Mouse (Mus musculus): Measurements from ENCODE around the gene Ccdc157. TPM values are rescaled to one million over a fixed set of nuclear protein-coding genes. Genes with fewer than 3 reads are reported as not detected.
"Not testable (repeated sequence)": the region's sequence is repeated elsewhere in the genome, so short reads cannot be mapped to it uniquely, and the experiment has no call there.

The Ccdc157 gene
- total RNA-seq, 2 experiments from 2014 or later, result 13.8 to 15.5 TPM

DNA sequence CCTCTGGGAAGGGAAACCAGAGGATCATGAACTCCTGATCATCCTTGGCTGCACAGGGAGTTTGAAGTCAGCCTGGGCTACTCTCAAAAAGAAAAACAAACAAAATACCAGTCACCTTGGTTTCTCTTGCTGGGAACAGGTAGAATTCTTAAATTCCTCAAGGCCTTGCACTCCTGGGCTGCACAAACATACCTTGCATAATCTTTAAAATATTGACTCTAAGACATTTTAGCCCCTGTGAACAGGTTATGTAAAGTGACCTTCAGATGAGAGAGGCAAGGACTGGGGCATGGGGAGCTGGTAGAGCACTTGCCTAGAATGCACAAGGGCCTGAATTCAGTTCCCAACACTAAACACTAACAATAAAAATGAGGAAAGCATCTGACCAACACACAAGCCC is 18.6 kb downstream of the Ccdc157 start:
- DNase-seq (ENCODE audit: extremely low spot score in 1 of 2, low spot score in 2 of 2), result no peak
- intact Hi-C loops (cut with DNase I), result no loop called here

DNA sequence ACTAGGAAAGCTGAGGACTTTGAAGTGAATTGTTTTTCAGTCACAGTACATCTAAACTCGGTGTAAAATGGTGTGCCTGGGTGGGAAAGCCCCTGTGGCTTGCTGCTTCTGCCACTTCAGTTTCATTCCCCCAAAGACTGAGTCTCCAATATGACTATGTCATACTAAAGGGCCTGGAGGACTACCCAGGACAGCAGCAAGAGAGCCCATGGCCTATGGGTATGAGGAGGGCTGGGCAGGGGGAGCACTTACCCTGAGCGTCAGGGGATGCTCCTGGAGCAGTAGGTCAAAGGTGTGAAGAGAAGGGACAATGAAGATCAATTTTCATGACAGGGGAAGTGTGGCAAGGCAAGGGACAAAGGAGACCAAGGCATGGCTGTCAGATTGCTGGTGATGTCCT is 21.1 kb downstream of the Ccdc157 start:
- intact Hi-C loops (cut with DNase I), result loop anchor here (5.0 kb wide), 1 partner anchor 78 kb away; the partner anchor contains the start of gene Castor1

DNA sequence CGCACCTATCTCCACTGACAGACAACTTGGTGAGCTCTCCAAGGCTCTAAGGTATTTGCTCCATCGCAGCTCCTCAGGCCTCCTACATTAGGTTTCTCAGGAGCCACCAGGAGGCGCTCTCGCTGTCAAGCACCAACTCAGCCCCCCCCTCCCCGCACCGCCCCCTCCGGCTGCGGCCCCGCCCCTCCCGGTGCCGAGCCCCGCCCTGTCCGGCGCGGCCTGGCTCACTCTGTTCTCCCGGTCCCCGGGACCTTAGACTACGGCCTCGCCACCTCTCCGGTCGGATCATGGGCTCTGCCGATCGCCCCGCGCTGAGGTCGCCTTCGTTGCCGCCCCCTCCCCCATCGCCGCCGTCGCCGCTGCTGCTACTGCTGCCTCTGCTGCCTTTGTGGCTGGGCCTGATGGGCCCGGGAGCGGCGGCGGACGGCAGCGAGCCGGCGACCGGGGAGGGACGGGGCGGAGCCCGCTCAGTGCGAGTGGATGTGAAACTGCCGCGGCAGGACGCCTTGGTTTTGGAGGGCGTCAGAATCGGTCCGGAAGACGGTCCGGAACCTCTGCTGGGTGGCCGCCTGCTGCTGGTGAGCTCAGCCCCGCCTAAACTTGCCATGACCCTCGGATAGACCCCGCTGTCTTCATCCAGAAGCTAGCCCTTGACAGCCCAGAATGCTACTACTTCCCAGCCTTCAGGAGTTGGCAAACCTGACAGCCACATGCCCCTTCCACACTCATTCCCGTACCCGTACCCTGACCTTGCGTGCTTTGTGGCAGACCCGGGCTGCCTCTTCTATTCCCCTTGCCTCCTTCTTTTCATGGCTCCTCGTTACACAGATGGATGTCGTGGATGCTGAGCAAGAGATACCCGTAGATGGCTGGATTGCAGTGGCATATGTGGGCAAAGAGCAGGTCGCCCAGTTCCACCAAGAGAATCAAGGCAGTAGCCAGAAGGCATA is 24.8 kb downstream of the Ccdc157 start, which contains the start of gene Rnf215:
Rnf215 (plus strand) TSS at position 217 of the 950 bp plus-strand sequence.
- intact Hi-C loops (cut with DNase I), result loop anchor here (2.0 to 5.0 kb wide), 2 partner anchors 26 to 82 kb away; partner anchors contain the start of genes Castor1, Ccdc157 and Sf3a1
- DNase-seq (ENCODE audit: extremely low spot score in 1 of 2, low spot score in 2 of 2), result peak; percentile 83 to 93

More for the DNA sequence above, 21.1 kb downstream of the Ccdc157 start:
- no peak for DNase-seq (ENCODE audit: extremely low spot score in 1 of 2, low spot score in 2 of 2)

DNA sequence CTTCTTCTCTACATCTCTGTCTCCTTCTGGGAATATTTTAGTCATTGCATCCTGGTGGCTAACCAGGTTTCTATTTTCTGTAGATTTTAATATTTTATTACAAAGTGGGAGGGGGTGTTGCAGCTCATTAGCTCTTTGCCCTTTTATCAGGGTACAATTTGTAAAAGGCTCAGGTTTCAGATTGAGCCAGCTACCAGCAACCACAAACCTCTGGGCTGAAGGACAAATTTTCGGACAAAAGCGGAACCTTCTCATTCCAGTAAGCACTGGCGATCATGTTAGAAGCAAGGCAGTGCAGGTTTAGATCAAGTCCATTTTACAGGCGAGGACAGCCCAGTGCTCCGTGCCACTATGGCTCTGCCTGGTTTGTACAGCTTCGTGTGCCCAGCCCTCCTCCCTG is 25.7 kb downstream of the Ccdc157 start:
- intact Hi-C loops (cut with DNase I), result loop anchor here (2.0 kb wide), 1 partner anchor 26 kb away; the partner anchor contains the start of genes Ccdc157 and Sf3a1

DNA sequence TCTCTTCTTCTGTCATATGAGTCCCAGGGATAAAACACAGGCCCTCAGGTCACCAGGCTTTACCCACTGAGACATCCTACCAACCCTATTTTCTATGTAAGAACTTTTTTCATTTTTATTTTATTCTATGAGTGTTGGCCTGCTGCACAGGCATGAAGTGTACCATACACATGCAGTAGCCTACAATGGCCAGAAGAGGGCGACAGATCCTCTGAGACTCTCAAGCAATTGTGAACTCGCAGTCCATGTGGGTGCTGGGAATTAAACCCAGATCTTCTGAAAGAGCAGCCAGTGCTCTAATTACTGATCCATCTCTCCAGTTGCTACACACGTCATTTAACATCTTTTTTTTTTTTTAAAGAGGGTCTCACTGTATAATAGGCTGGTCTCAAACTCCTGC is 26.6 kb downstream of the Ccdc157 start:
- no peak for DNase-seq (ENCODE audit: extremely low spot score in 1 of 2, low spot score in 2 of 2)
- intact Hi-C loops (cut with DNase I), result no loop called here

More for the DNA sequence above, 25.7 kb downstream of the Ccdc157 start:
- DNase-seq (ENCODE audit: extremely low spot score in 1 of 2, low spot score in 2 of 2), result no peak

DNA sequence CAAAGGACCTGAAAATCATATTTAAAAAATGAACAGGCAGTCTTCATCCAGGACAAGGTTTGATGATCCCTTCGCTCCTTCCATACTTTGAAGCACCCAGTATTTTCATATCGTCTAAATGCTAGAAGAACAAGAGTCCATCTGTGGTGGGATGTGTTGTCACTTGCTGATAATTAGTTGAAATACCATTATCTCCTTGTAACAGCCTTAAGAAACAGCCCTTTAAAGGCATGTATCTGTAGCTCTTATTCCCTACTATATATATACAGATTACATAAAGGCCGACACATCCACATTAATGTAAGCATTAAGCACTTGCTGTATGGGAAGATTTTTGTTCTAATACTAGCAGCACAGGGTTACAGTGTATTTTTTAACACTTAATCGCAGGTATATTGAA is 31.6 kb downstream of the Ccdc157 start:
- DNase-seq (ENCODE audit: extremely low spot score in 1 of 2, low spot score in 2 of 2); intact Hi-C loops (cut with DNase I): not testable (repeated sequence)

DNA sequence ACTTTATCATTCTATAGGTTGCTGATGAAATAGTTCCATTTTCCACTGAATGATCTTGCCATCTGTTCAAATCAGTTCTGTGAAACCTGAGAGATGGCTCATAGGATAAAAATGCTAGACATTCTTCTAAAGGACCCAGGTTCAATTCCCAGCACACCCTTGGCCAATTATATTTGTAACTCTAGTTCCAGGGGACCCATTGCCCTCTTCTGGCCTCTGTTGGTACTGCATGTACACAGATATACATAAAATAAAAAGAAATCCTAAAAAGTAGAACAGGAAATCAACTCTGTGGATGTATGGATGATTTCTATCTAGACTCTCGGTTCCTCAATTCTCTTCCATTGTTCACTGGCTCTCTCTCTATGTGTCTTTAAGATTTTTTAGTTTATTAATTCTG is 33.0 kb downstream of the Ccdc157 start:
- intact Hi-C loops (cut with DNase I), result no loop called here
- DNase-seq (ENCODE audit: extremely low spot score in 1 of 2, low spot score in 2 of 2), result no peak

DNA sequence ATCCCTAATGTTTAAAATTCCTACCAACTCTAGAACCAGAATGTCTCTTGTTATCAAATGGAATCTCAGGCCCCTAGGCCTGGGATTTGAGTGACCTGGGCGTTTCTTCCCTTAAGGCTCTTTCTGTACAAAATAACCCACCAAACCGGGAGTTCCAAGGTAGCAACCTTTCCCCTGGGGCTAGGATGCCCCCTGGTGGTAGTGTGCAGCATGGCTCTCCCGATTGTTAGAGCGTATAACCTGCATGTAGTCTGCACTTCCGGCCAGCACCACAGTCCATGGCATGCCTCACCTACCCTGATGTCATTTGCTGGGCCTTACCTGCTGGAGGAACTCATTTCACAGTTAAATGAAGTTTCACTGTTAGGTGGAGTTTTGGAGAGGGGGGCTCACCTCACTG is 36.2 kb downstream of the Ccdc157 start:
- intact Hi-C loops (cut with DNase I), result no loop called here
- DNase-seq (ENCODE audit: extremely low spot score in 1 of 2, low spot score in 2 of 2), result no peak

DNA sequence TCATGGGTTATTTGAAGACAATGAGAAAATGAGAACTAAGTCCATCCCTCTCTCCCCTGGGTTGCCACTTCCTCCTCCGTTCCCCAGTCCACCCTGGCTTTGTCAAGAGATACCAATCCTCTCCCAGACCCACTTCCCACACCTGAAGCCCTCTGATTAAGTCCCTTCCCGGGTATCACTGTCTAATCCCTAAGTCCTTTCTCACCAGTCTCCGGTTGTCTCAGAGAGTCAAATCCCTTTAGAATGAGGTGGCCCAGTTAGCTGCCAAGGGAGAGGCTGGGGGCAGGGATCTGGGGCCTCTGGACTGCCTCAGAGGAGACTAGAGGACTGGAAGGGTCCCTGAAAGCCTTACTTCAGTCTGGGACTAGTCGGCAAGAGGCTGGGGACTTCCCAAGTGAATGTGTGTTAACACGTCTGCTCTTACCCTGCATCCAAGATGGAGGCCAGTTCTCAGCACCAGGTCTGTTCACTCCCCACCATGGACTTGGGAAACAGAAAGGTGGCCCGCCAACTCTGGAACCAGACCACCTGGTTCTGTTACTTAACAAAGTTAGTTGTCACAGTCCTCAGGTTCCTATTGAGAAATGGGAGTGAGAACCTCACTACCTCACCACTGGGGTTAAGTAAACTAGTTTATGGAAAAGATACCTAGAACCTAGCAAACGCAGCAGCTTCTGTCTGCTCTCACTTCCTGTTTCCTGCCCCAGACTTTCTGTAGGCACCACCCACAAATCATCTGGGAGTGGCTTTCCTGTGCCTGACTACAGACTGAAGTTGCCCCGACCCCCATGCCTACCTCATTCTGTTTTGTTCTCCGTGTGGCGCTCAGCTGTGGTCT is 37.1 kb downstream of the Ccdc157 start, which contains the start of gene Sec14l2:
Sec14l2 (minus strand) TSS at position 674 of the 838 bp plus-strand sequence.
- DNase-seq (ENCODE audit: extremely low spot score in 1 of 2, low spot score in 2 of 2), result no peak
- intact Hi-C loops (cut with DNase I), result no loop called here

DNA sequence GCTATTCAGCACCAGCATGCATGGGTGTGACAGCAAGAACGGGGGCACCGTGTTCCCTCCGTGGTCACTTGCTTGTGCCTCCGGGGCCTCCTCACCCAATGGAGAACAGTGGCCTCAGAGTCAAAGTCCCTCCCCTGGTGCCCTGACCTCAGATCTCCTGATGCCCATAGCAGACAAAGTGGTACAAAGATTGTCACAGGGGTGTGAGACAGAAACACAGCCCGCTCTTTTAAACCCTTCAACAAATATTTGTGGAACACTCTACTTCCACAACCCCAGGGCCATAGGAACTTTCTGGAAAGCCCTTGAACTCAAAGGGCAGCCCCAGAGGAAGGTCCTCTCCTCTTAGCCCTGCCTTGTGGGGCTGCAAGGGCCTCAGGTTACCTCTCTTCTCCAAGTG is 37.9 kb downstream of the Ccdc157 start:
- DNase-seq (ENCODE audit: extremely low spot score in 1 of 2, low spot score in 2 of 2), result no peak
- intact Hi-C loops (cut with DNase I), result no loop called here

DNA sequence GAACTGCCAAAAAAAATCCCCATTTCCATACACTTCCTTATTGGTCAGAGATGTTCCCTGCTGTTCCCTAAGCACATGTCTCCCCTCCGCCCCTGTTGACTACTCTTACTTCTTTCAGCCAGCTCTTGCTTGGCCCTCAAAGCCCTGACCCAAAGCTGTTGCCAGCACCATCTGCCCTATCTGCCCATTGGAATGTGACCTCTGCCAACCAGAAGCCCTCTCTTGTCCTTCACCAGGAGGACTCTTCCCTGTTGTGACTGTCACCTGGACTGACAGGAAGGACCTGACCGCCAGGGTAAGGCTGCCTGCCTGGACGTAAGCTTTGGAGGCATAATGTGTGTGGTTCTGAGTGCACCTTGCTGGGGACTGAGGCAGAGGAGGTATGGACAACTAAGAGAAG is 38.4 kb downstream of the Ccdc157 start:
- intact Hi-C loops (cut with DNase I), result no loop called here
- DNase-seq (ENCODE audit: extremely low spot score in 1 of 2, low spot score in 2 of 2), result no peak

DNA sequence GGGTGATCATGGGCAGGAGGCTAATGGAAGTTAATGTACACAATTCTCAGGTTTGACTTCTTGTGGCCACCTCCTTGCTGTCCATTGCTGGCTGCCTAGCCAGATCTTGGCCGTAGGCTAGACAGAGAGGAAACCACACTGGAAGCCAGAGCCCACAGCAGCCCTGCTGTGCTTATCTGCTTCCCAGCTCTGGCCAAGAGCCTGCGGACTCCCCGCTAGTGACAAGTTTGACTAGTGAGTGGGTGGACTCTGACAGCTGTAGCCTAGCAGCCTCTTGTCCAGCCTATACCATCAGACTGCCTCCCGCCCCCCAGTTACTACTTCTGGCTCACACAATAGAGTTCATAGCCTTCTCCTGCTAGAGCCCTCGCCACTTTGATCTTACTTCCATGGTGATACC is 40.5 kb downstream of the Ccdc157 start:
- intact Hi-C loops (cut with DNase I), result no loop called here

DNA sequence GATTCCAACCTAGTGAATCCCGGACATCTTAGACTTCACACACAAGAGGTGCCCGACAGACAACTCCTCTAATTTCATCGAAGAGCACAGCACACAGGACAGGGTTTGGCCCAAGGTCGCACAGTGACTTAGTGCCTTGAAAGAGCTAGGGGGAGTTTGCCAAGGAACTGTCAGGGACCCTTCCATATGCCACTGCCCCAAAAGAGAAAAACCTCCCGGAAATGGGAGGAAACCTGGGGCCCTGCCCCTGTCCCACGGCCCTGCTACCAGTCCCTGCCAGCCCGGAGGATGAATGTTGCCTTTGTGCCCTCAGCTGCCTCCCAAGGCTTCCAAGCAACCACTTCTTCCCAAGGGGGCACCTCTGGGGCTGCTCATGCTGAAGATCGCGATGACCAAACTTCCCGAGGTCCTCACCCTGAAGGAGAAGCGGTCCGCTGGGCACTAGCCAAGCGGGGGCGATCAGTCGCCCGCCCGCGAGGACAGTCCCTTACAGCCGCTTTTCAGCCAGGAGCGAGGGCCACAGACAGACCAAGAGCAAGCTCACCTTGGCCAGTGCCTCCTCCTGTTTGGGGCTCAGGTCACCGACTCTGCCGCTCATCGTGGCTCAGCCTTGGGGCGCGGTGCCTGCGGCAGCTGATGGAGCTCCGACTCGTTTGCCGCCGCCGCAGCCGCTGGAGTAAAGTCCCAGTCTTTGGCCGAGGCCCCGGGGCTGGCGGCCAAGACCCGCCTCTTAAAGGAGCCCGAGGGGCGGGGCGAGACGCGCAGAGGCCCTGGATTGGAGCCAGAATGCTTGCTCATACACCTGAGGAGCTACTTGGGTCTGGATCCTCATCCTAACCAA is 41.8 kb downstream of the Ccdc157 start:
- peak in 1 of 2 experiments; percentile 82 for DNase-seq (ENCODE audit: extremely low spot score in 1 of 2, low spot score in 2 of 2)
- intact Hi-C loops (cut with DNase I), result no loop called here

More for the DNA sequence above, 40.5 kb downstream of the Ccdc157 start:
- DNase-seq (ENCODE audit: extremely low spot score in 1 of 2, low spot score in 2 of 2), result no peak

DNA sequence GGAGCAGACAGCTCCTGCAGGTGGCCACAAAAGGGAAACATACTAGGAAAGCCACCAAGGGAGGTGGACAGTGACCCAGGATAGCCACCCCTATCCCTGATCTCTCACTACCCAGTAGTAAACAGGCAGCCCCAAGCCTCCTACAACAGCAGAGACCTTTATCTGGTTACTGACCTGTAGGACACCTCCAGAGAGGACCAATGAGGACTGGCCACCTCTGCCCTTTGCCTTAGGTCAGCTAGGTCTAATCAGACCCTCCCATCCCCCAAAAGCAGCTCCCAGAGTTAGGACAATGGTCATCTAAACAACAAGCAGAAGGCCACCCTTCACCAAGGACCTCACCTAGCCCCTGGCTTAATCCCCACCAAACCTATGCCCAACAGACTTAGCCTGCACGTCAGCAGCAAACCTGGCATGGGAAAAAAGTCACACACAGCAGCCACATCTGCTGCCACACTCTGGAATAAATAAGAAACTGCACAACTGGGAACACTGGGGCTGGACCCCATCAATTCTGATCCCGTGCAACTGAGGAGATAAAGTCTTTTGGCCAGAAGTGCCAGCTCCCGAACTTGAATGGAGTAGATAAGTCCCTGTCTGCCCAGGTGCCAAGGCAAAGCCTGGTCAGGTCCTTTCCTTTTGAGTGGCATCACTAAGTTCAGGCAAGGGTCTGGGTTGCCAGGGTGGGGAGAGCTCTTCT is 42.6 kb downstream of the Ccdc157 start:
- intact Hi-C loops (cut with DNase I), result no loop called here
- DNase-seq (ENCODE audit: extremely low spot score in 1 of 2, low spot score in 2 of 2), result no peak

DNA sequence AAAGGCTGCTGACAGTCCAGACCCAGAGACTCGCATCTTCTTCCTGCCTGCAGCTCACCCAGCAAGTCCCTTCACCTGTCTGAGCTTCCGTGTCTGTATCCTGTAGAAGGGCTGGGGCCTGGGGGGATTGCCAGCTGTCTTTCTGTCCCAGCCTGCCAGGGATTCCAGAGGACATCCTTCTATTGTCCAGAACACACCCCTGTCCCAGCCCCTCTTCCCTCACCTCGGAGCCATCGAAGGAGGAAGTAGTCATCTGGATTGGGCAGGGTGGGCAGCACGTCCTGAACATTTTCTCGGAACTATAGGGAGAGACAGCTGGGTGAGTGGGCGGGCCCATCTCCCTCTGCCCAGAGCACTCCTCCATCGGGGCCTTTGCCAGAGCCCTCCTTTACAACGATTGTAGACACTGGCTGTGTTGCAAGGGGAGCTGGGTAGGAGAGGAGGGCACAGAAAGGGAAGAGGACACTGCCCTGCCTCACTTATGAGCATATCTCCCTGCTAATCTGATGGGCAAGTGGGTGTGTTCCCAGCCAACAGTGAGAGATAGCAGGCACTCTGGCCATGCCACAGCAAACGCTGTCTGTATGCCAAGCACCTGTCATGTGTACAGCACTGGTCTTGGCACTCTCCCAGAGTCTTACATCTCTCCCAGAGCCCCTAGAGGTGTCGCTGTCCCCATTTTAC is 43.5 kb downstream of the Ccdc157 start:
- DNase-seq (ENCODE audit: extremely low spot score in 1 of 2, low spot score in 2 of 2), result peak in 1 of 2 experiments; percentile 60
- intact Hi-C loops (cut with DNase I), result no loop called here

DNA sequence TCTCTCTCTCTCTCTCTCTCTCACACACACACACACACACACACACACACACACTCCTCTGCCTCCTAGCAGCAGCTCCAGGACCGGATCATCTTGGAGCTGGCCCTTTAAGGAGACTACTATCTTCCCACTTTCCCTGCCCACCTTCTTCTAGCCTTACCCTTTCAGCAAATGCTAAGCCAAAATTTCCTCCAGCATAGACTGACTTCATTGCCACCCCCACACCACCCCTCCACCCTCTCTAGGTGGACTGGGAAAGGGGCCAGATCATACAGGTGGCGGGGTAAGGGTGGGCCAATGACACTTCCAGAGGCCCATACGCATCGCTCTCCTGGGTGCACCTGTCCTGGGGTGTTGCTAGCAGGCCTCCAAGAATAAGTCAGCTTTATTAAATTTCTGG is 44.7 kb downstream of the Ccdc157 start:
- intact Hi-C loops (cut with DNase I), result no loop called here
- no peak for DNase-seq (ENCODE audit: extremely low spot score in 1 of 2, low spot score in 2 of 2)

DNA sequence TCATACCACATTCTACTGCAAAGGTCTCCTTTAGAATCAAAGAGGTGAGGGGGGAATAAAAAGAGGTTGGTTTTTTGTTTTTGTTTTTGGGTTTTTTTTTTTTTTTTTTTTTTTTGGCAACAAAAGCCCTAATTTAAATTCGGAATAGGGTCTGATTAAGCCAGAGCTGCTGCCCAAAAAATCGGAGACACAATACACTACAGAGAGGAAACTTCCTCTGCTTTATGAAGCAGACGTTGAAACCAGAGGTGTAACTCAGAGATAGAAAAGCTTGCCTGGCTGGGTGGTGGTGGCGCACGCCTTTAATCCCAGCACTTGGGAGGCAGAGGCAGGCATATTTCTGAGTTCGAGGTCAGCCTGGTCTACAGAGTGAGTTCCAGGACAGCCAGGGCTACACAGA is 45.6 kb downstream of the Ccdc157 start:
- intact Hi-C loops (cut with DNase I); DNase-seq (ENCODE audit: extremely low spot score in 1 of 2, low spot score in 2 of 2): not testable (repeated sequence)

All from left cerebral cortex, postnatal 10 days (tissue).